Mouse (Mus musculus) left cerebral cortex, adult 2 months (tissue): ENCODE measurements around the gene Lhb. TPM values are rescaled to one million over a fixed set of nuclear protein-coding genes. Genes with fewer than 3 reads are reported as not detected.
A peak's percentile ranks its signal among the peaks of the same experiment; 100 is the strongest.
"Not testable (repeated sequence)": the region's sequence is repeated elsewhere in the genome, so short reads cannot be mapped to it uniquely, and the experiment has no call there.

Experiments
- DNase-seq, 2 experiments: peaks; one replicate each; pipeline ENCODE4 v3.0.0; 2021 to 2022; ENCODE audit warnings: low spot score in 2 of 2, mixed read lengths in 1 of 2; ENCODE audit errors: extremely low spot score in 1 of 2
- H3K27ac ChIP-seq: fragments of 200-600 bp; 2 replicates; pipeline ENCODE4 v1.8.1; 2022
- H3K4me3 ChIP-seq: fragments of 200-600 bp; 2 replicates; pipeline ENCODE4 v1.8.1; 2022
- CTCF ChIP-seq: fragments of 200-600 bp; IDR thresholded peaks from 2 replicates; pipeline ENCODE4 v1.8.1; 2022; ENCODE audit warnings: antibody characterized with exemption, mild to moderate bottlenecking, moderate library complexity
- intact Hi-C: fragments of 180-260 bp; cut with DNase I; formaldehyde crosslinking; loops from one replicate; pipeline ENCODE4 v1.15.1; 2025
- total RNA-seq, 2 experiments: library from RNA; stranded (reverse); gene quantifications; 2 replicates each; pipeline ENCODE4 v1.2.3; 2021

Gene Lhb
- total RNA-seq, 2 experiments from 2014 or later = not detected

GRCm38 (mm10) chr7:45443526-45444420, 23.2 kb downstream of the Lhb start:
- no peak for DNase-seq
- TF ChIP-seq CTCF = no peak
- intact Hi-C loops = no loop called here
- Histone ChIP-seq H3K27ac (no peak overlapping the region), H3K4me3 (no peak overlapping the region)

- Histone ChIP-seq H3K4me3 (no peak overlapping the region), H3K27ac (no peak overlapping the region)
- no peak for TF ChIP-seq CTCF
- intact Hi-C loops = no loop called here
- no peak for DNase-seq
Observed at GRCm38 (mm10) chr7:45446589-45446988, 26.0 kb downstream of the Lhb start.

GRCm38 (mm10) chr7:45447325-45447990, 26.8 kb downstream of the Lhb start:
- H3K4me3 ChIP-seq = no peak overlapping the region
- H3K27ac ChIP-seq = no peak overlapping the region
- TF ChIP-seq CTCF = peak; percentile 50
- no peak for DNase-seq
- intact Hi-C loops = no loop called here

- no peak for TF ChIP-seq CTCF
- Histone ChIP-seq H3K27ac (no peak overlapping the region), H3K4me3 (no peak overlapping the region)
- intact Hi-C loops = no loop called here
- no peak for DNase-seq
Observed at GRCm38 (mm10) chr7:45449974-45450373, 29.4 kb downstream of the Lhb start.

GRCm38 (mm10) chr7:45451344-45451982, 30.8 kb downstream of the Lhb start:
- H3K27ac ChIP-seq = peak overlapping the region; percentile 96
- peak; percentile 97 for TF ChIP-seq CTCF
- peak overlapping the region; percentile 49 for H3K4me3 ChIP-seq
- DNase-seq = peak; percentile 85 to 89
- intact Hi-C loops = no loop called here

GRCm38 (mm10) chr7:45454971-45455370, 34.4 kb downstream of the Lhb start:
- no peak overlapping the region for H3K27ac ChIP-seq
- no peak for TF ChIP-seq CTCF
- intact Hi-C loops = no loop called here
- no peak overlapping the region for H3K4me3 ChIP-seq
- DNase-seq = no peak

GRCm38 (mm10) chr7:45455932-45456696, 35.5 kb downstream of the Lhb start:
- no peak for TF ChIP-seq CTCF
- Histone ChIP-seq H3K4me3 (no peak overlapping the region), H3K27ac (no peak overlapping the region)
- intact Hi-C loops = no loop called here
- no peak for DNase-seq

GRCm38 (mm10) chr7:45456721-45457203, 36.1 kb downstream of the Lhb start:
- no peak overlapping the region for H3K4me3 ChIP-seq
- H3K27ac ChIP-seq = peak overlapping the region; percentile 63
- TF ChIP-seq CTCF = no peak
- intact Hi-C loops = no loop called here
- no peak for DNase-seq

GRCm38 (mm10) chr7:45457204-45458060, 36.8 kb downstream of the Lhb start:
- intact Hi-C loops = no loop called here
- no peak for DNase-seq
- Histone ChIP-seq H3K27ac (peak overlapping the region; percentile 63), H3K4me3 (peak overlapping the region; percentile 88)
- TF ChIP-seq CTCF = no peak

- H3K4me3 ChIP-seq = peak overlapping the region; percentile 88
- peak overlapping the region; percentile 95 for H3K27ac ChIP-seq
- peak; percentile 67 to 70 for DNase-seq
- intact Hi-C loops = no loop called here
- no peak for TF ChIP-seq CTCF
Observed at GRCm38 (mm10) chr7:45458748-45459563, 38.3 kb downstream of the Lhb start.

- DNase-seq = peak; percentile 91 to 96
- H3K27ac ChIP-seq = peak within 1 kb of the TSS; percentile 95
- H3K4me3 ChIP-seq = peak within 1 kb of the TSS; percentile 88
- intact Hi-C loops = not testable (repeated sequence)
Observed at GRCm38 (mm10) chr7:45459564-45460140, 39.0 kb downstream of the Lhb start, which contains the start of gene Ftl1. Gene Ftl1 (minus strand): TSS chr7:45459884.
